Mouse (Mus musculus) v-Abl transformed pro-B cells (cell line): ENCODE results near the gene Rps27.

Experiments used
- in situ Hi-C, 2 experiments: fragments of 400-800 bp; cut with MboI; formaldehyde crosslinking; loops; one replicate each; pipeline ENCODE4 v1.15.1; 2025; ENCODE audit not compliant: unreplicated experiment in 2 of 2

The Rps27 gene

DNA sequence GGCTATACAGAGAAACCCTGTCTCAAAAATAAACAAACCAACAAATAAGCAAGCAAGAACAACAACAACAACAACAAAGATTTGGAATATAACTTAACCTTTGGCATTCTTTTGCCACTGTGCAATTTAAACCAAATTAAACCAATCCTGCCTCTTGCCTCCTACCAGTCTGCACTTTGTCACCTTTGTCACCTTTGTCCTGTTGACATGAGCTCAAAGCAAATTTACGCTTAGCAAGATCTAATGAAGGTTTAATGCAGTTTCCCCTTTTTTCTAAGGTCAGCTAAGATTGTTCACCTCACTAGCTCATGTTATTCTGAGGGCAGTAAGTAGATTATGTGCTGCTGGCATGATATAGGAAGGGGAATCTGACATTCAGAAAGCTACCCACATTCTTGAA is 15.9 kb downstream of the Rps27 start:
- in situ Hi-C loops = loop anchor here in 1 of 2 experiments (10.0 kb wide), 1 partner anchor 93 kb away; the partner anchor contains the start of gene Nup210l

GRCm38 (mm10) chr3:90195644-90196043 is 17.8 kb downstream of the Rps27 start:
- in situ Hi-C loops = loop anchor here in 1 of 2 experiments (10.0 kb wide), 1 partner anchor 91 kb away; the partner anchor contains the start of gene Nup210l

- in situ Hi-C loops = loop anchor here in 1 of 2 experiments (10.0 kb wide), 1 partner anchor 90 kb away; the partner anchor contains the start of gene Nup210l
Observed at GRCm38 (mm10) chr3:90194759-90195158, 18.7 kb downstream of the Rps27 start.

- in situ Hi-C loops = loop anchor here in 1 of 2 experiments (10.0 kb wide), 1 partner anchor 86 kb away; the partner anchor contains the start of gene Nup210l
Observed at GRCm38 (mm10) chr3:90190859-90191510, 22.5 kb downstream of the Rps27 start.

DNA sequence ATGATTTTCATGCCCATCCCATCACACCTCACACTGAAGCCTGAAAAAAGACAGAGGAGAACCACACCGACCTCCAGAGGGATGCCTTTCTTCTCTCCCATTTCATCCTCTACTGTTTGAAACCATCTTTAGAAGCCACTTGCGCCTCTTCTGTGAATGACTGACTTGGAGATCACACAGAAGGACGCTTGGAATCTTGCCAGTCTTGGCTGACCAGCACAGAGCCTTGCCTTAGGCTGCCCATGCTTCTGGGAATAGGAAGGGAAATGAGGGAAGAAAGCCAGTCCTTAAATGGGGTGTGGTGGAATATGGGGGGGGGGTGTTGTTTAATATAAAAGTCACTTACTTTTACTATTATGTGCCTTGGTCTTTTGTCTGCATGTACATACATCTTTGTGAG is 29.9 kb downstream of the Rps27 start:
- in situ Hi-C loops = no loop called here

DNA sequence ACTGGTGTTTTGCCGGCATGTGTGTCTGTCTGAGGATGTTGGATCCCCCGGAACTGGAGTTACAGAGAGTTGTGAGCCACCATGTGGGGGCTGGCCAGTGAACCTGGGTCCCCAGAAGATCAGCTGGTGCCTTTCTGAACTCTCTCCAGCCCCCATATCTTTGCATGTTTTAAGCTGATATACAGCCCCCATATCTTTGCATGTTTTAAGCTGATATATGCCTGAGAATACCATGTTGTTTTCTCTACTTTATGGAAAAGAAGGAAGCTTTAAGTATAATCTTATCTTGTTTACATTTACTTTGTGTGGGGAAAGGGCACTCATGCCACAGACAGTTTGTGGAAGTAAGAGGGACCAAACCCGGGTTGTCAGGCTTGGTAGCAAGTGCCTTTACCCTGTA is 33.9 kb downstream of the Rps27 start:
- in situ Hi-C loops = no loop called here
